18 mouse cellular contexts compared by ENCODE assay signal in the genomic region with DNA sequence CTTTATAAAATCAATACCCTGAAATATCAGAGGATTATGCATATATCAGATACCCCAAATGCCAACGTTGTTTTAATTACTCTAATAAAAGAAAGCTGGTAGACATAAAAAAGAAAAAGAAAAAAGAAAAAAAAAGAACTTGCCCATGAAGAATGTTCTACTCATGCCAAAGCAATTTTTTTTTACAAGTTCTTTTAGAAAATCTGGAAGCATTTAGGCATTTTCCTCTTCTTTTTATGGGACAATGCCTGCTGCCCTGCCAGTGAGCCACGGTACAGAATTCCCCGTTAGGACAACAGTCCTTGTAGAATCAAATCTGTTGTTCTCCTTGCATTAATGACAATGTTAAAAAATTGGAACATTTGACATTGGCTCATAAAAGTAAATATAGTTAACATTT.
A peak's percentile ranks its signal among the peaks of the same experiment; 100 is the strongest.
DNase-seq lines count a peak whose midpoint lies in the region; ATAC-seq lines count a peak whose summit lies in the region.
"Had no signal": no experiment of that assay in that cellular context is flagged by ENCODE, and none has a peak within 500 bp of the region (broad histone marks: within the 10 kb centered on the region; RNA-seq: fewer than 3 reads in every experiment).

No protein-coding gene starts in this region.

- H3K36me3 ChIP-seq in embryonic facial prominence, embryonic 15.5 days: no peaks in the 10 kb centered on the region
- H3K36me3 ChIP-seq in limb, embryonic 15.5 days: no peaks in the 10 kb centered on the region
- H3K36me3 ChIP-seq: heart, embryonic 15.5 days; hindbrain, embryonic 13.5 days had no signal

- H3K9ac ChIP-seq in embryonic facial prominence, embryonic 15.5 days: no peak overlapping the region
- H3K9ac ChIP-seq in limb, embryonic 15.5 days: no peak overlapping the region
- H3K9ac ChIP-seq: heart, embryonic 15.5 days; hindbrain, embryonic 13.5 days had no signal

- no peak overlapping the region for H3K4me3 ChIP-seq in embryonic facial prominence, embryonic 15.5 days (replicated peaks)
- no peak overlapping the region for H3K4me3 ChIP-seq in limb, embryonic 15.5 days
- H3K4me3 ChIP-seq: heart, adult 2 months; heart, embryonic 15.5 days; hindbrain, embryonic 13.5 days had no signal

- no peaks in the 10 kb centered on the region for H3K9me3 ChIP-seq in embryonic facial prominence, embryonic 15.5 days (replicated peaks)
- no peaks in the 10 kb centered on the region for H3K9me3 ChIP-seq in limb, embryonic 15.5 days
- H3K9me3 ChIP-seq: heart, embryonic 15.5 days; hindbrain, embryonic 13.5 days had no signal

- H3K4me1 ChIP-seq in embryonic facial prominence, embryonic 15.5 days: peaks cover 11% of the 10 kb centered on the region
- H3K4me1 ChIP-seq in limb, embryonic 15.5 days: peaks cover 15% of the 10 kb centered on the region
- H3K4me1 ChIP-seq: hindbrain, embryonic 13.5 days had no signal

- peak; percentile 57 for DNase-seq in 3T3-L1 (ENCODE audit: low read depth, low spot score)
- DNase-seq in NIH3T3 (ENCODE audit: low read depth): peak; percentile 39
- no peak for DNase-seq in frontal cortex, postnatal 25 days (ENCODE audit: low spot score in 2 of 2)
- no peak for DNase-seq in urinary bladder, postnatal 14 days (ENCODE audit: low spot score)
- DNase-seq: adrenal gland, postnatal 14 days; cerebellum, adult 11-12 months; cerebellum, adult 9-10 months; cerebellum, postnatal 25 days; gastrocnemius, postnatal 10 days; heart, adult 2 months; heart, postnatal 14 days had no signal

- 39% methylated on average over 3 of the region's 3 CpGs for WGBS in embryonic facial prominence, embryonic 15.5 days
- WGBS in limb, embryonic 15.5 days: 27% methylated on average over 3 of the region's 3 CpGs

- H3K4me2 ChIP-seq in embryonic facial prominence, embryonic 15.5 days (replicated peaks): no peak overlapping the region
- H3K4me2 ChIP-seq in limb, embryonic 15.5 days: no peak overlapping the region
- H3K4me2 ChIP-seq: heart, embryonic 11.5 days; heart, embryonic 15.5 days; hindbrain, embryonic 13.5 days had no signal

- no peaks in the 10 kb centered on the region for H3K27me3 ChIP-seq in embryonic facial prominence, embryonic 15.5 days
- no peaks in the 10 kb centered on the region for H3K27me3 ChIP-seq in limb, embryonic 15.5 days
- H3K27me3 ChIP-seq: heart, embryonic 15.5 days; hindbrain, embryonic 13.5 days had no signal

- no peak for ATAC-seq in embryonic facial prominence, embryonic 15.5 days (ENCODE audit: insufficient number of reproducible peaks, low FRiP score, low TSS enrichment, low read depth)
- ATAC-seq in limb, embryonic 15.5 days (ENCODE audit: insufficient number of reproducible peaks, low FRiP score, low TSS enrichment, low read depth): no peak
- ATAC-seq: forebrain, embryonic 14.5 days; hindbrain, postnatal 0 days had no signal

- H3K27ac ChIP-seq in embryonic facial prominence, embryonic 15.5 days (replicated peaks): peak overlapping the region; percentile 13; the same call in 1 of the 2 replicates
- H3K27ac ChIP-seq in limb, embryonic 15.5 days: peak overlapping the region; percentile 43; the same call in 1 of the 2 replicates
- H3K27ac ChIP-seq: heart, adult 2 months; heart, embryonic 15.5 days; hindbrain, embryonic 13.5 days; hindbrain, postnatal 0 days had no signal

Comparison
In these comparisons a context has a peak if more than half of its experiments do, and no peak if none do; other contexts are left out.
1. DNase-seq: peak in 3T3-L1 (single experiment) and NIH3T3 (single experiment); none in frontal cortex, postnatal 25 days (0 of 2) and urinary bladder, postnatal 14 days (single experiment).